Mouse (Mus musculus) liver, adult 2 months (tissue): ENCODE measurements around the gene Chst15. TPM values are rescaled to one million over a fixed set of nuclear protein-coding genes. Genes with fewer than 3 reads are reported as not detected.

Experiments used
- DNase-seq: peaks from one replicate; pipeline ENCODE4 v3.0.0-alpha.2; 2011; ENCODE audit warnings: low read depth, low spot score; ENCODE audit errors: extremely low read depth
- H3K27ac ChIP-seq: fragments of 200-500 bp; replicated peaks from 2 replicates; pipeline ENCODE4 v1.5.1; 2012; ENCODE audit warnings: low read depth, mild to moderate bottlenecking, control low read depth, inconsistent platforms, low read length; ENCODE audit not compliant: insufficient read depth
- H3K27me3 ChIP-seq: fragments of 200-500 bp; 2 replicates; pipeline ENCODE4 v1.6.1; 2012; ENCODE audit warnings: mild to moderate bottlenecking, moderate library complexity, low read length, inconsistent platforms; ENCODE audit not compliant: control insufficient read depth, insufficient read depth
- H3K36me3 ChIP-seq: fragments of 200-500 bp; 2 replicates; pipeline ENCODE4 v1.6.1; 2012; ENCODE audit warnings: low read length, inconsistent platforms; ENCODE audit not compliant: control insufficient read depth, insufficient read depth
- H3K4me1 ChIP-seq: fragments of 200-500 bp; 2 replicates; pipeline ENCODE4 v1.6.1; 2011; ENCODE audit warnings: low read length; ENCODE audit not compliant: control insufficient read depth, insufficient read depth
- H3K4me3 ChIP-seq: fragments of 200-500 bp; 2 replicates; pipeline ENCODE4 v1.5.1; 2011; ENCODE audit warnings: low read depth, mild to moderate bottlenecking, control low read depth, low read length, moderate library complexity; ENCODE audit not compliant: insufficient read depth
- H3K79me2 ChIP-seq: fragments of 200-500 bp; 2 replicates; pipeline ENCODE4 v1.6.1; 2012; ENCODE audit warnings: inconsistent platforms, mild to moderate bottlenecking, low read length, moderate library complexity; ENCODE audit not compliant: control insufficient read depth, insufficient read depth
- H3K9ac ChIP-seq: fragments of 200-500 bp; 2 replicates; pipeline ENCODE4 v1.6.1; 2012; ENCODE audit warnings: low read depth, mild to moderate bottlenecking, control low read depth, inconsistent platforms, low read length
- CTCF ChIP-seq: fragments of 200-500 bp; IDR thresholded peaks from 2 replicates; pipeline ENCODE4 v1.5.1; 2011; ENCODE audit warnings: low read depth, low read length, control low read depth
- POLR2A ChIP-seq: fragments of 200-500 bp; IDR thresholded peaks from 2 replicates; pipeline ENCODE4 v1.6.1; 2011; ENCODE audit warnings: low read length, control low read depth; ENCODE audit not compliant: insufficient read depth; ENCODE audit errors: extremely low read depth
- WGBS: fragments of 180-500 bp; shearing (Covaris S2); methylation state at CpG from one replicate; pipeline ENCODE4 v1.1.7; 2018; 5-methylcytosine and 5-hydroxymethylcytosine counted together
- polyA plus RNA-seq: library from polyadenylated mRNA; depleted of rRNA; stranded (reverse); fragments of >200 nt; gene quantifications from 2 replicates; pipeline ENCODE4 v1.2.3, GENCODE M21; 2012
- total RNA-seq: library from RNA; depleted of rRNA; stranded (reverse); fragments of >200 nt; gene quantifications from 2 replicates; pipeline ENCODE4 v1.2.3, GENCODE M21; 2014

Chst15 gene
- total and polyA plus RNA-seq, 2 experiments = 4.3 to 6.5 TPM

DNA sequence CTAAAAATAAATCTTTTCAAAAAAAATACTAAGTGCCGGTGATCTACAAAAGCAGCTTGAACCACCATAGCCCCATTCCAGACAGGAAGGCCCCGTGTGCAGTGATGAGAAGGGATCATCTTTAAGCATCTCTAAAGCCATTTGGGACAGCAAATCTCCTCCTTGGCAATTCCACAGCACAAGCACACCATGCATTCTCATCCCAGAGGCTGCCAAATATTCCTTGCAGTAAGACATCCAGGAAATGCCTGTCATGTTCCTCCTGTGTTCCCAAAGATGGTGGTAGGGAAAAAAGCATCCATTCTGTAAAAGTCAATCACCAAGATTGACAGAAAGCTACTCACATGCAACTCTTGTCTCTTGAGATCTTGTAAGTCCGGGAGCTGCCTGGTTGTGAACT, 47.4 kb downstream of the Chst15 start:
- no peak for TF ChIP-seq CTCF
- no peak for TF ChIP-seq POLR2A
- no peaks in the 10 kb centered on the region for H3K27me3 ChIP-seq
- WGBS = 81% methylated on average over 3 of the region's 3 CpGs
- no peaks in the 10 kb centered on the region; the same call in 1 of the 2 replicates for H3K79me2 ChIP-seq
- H3K9ac ChIP-seq = no peak overlapping the region
- no peak overlapping the region for H3K27ac ChIP-seq
- peaks cover 9% of the 10 kb centered on the region for H3K4me1 ChIP-seq
- no peak overlapping the region for H3K4me3 ChIP-seq
- H3K36me3 ChIP-seq = peaks cover 1% of the 10 kb centered on the region
- DNase-seq = no peak

- no peak for DNase-seq
- Histone ChIP-seq H3K36me3 (peaks cover 1% of the 10 kb centered on the region), H3K9ac (no peak overlapping the region), H3K27me3 (no peaks in the 10 kb centered on the region), H3K4me3 (no peak overlapping the region), H3K79me2 (no peaks in the 10 kb centered on the region), H3K4me1 (peaks cover 10% of the 10 kb centered on the region), H3K27ac (no peak overlapping the region)
- 83% methylated on average over 4 of the region's 4 CpGs for WGBS
- TF ChIP-seq POLR2A = no peak
- TF ChIP-seq CTCF = no peak
Measured at GRCm38 (mm10) chr7:132267721-132268498, 49.1 kb downstream of the Chst15 start.

DNA sequence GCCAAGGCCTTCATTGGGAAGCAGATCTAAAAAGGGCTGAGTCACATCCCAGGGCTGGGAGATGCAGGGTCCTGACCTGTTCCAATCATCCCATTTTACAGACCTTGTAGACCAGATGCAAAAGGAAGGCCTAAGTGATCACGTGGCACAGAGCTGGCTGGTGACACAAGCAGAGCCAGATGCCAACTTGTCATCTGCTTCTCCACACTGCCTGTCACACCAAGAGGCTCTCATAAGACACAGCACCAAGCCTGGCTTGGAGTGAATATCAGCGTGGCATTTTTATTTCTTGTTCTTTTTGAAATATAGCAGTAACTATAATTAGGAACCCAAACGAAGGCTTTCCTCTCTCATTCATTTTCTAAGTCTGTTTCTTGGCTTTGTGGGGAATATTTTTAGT, 52.3 kb downstream of the Chst15 start:
- TF ChIP-seq CTCF = no peak
- no peak for TF ChIP-seq POLR2A
- Histone ChIP-seq H3K36me3 (peaks cover 1% of the 10 kb centered on the region; the same call in 1 of the 2 replicates), H3K4me3 (no peak overlapping the region), H3K27ac (0 out of 2 replicates have a peak overlapping the region, but pooled peaks have one; percentile 11), H3K27me3 (no peaks in the 10 kb centered on the region), H3K9ac (no peak overlapping the region), H3K4me1 (peaks cover 5% of the 10 kb centered on the region; the same call in 1 of the 2 replicates), H3K79me2 (no peaks in the 10 kb centered on the region)
- 75% methylated on average over 3 of the region's 3 CpGs for WGBS
- DNase-seq = no peak

DNA sequence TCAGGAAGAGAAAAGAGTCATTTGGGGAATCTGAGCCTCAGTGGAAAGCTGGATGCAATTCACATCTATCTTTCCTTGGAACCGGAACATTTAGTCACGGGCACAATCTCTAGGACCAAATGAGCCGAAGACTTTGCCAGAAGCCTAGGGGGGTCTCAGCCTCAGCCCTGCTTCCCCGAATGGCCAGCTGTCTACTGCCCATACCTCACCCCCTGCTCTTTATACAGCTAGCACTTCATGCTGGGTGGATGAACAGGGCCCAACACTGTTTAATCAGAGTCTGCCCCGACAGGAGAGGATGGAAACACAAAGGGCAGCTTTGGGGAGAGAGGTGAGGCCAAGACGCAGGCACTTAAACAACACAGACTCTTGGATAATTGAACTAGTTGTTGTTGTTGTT, 53.8 kb downstream of the Chst15 start:
- DNase-seq = no peak
- TF ChIP-seq CTCF (no peak), POLR2A (no peak)
- WGBS = 73% methylated on average over 6 of the region's 6 CpGs
- H3K27ac ChIP-seq = 0 out of 2 replicates have a peak overlapping the region, but pooled peaks have one; percentile 4
- H3K4me3 ChIP-seq = no peak overlapping the region
- no peak overlapping the region for H3K9ac ChIP-seq
- H3K27me3 ChIP-seq = no peaks in the 10 kb centered on the region
- no peaks in the 10 kb centered on the region for H3K36me3 ChIP-seq
- no peaks in the 10 kb centered on the region for H3K79me2 ChIP-seq
- peaks cover 5% of the 10 kb centered on the region; the same call in 1 of the 2 replicates for H3K4me1 ChIP-seq

- 63% methylated on average over 6 of the region's 6 CpGs for WGBS
- Histone ChIP-seq H3K27me3 (no peaks in the 10 kb centered on the region), H3K79me2 (no peaks in the 10 kb centered on the region), H3K4me1 (peaks cover 5% of the 10 kb centered on the region; the same call in 1 of the 2 replicates), H3K27ac (0 out of 2 replicates have a peak overlapping the region, but pooled peaks have one; percentile 4), H3K9ac (no peak overlapping the region), H3K36me3 (no peaks in the 10 kb centered on the region), H3K4me3 (no peak overlapping the region)
- DNase-seq = no peak
- TF ChIP-seq CTCF (no peak), POLR2A (no peak)
Measured at GRCm38 (mm10) chr7:132262696-132263095, 54.3 kb downstream of the Chst15 start.

GRCm38 (mm10) chr7:132261885-132262284, 55.1 kb downstream of the Chst15 start:
- no peak overlapping the region for H3K9ac ChIP-seq
- no peaks in the 10 kb centered on the region for H3K36me3 ChIP-seq
- no peak overlapping the region for H3K27ac ChIP-seq
- no peak for DNase-seq
- no peak overlapping the region for H3K4me3 ChIP-seq
- no peaks in the 10 kb centered on the region for H3K27me3 ChIP-seq
- TF ChIP-seq CTCF (no peak), POLR2A (no peak)
- peaks cover 5% of the 10 kb centered on the region; the same call in 1 of the 2 replicates for H3K4me1 ChIP-seq
- H3K79me2 ChIP-seq = no peaks in the 10 kb centered on the region
- WGBS = 51% methylated on average over 3 of the region's 3 CpGs
